Mouse (Mus musculus) monocyte, adult 59 days (primary cell): Measurements from ENCODE around the gene Itga3. TPM values are rescaled to one million over a fixed set of nuclear protein-coding genes. Genes with fewer than 3 reads are reported as not detected.

Experiments
- total RNA-seq, 2 experiments: library from RNA; stranded (reverse); gene quantifications; one replicate each; pipeline ENCODE4 v1.2.4; 2023

The Itga3 gene
- 1 to 10 TPM in 1 of 2 experiments, under 1 TPM in 1; 0.58 to 1.8 TPM for total RNA-seq

GRCm38 (mm10) chr11:95076536-95077111 is at the start of gene Itga3:
Gene Itga3 (minus strand): TSS chr11:95076801.

GRCm38 (mm10) chr11:95119990-95120632 is 43.5 kb upstream of the Itga3 start, which contains the start of gene Dlx3:
Gene Dlx3 (plus strand): TSS chr11:95120119.

GRCm38 (mm10) chr11:95041139-95041609 is 35.4 kb downstream of the Itga3 start, which contains the start of gene Pdk2:
Gene Pdk2 (minus strand): TSS chr11:95041354.

GRCm38 (mm10) chr11:95009629-95010014 is 67.0 kb downstream of the Itga3 start, which contains the start of gene Samd14:
Gene Samd14 (plus strand): TSS chr11:95009879.

Other genes starting within 250 kb of the Itga3 start
- gene Col1a1, start 140.6 kb downstream of the Itga3 start, total RNA-seq = 1 to 10 TPM in 1 of 2 experiments, under 1 TPM in 1; 0.73 to 2.6 TPM
- not detected for gene Hils1, start 109.2 kb downstream of the Itga3 start, total RNA-seq
- gene Sgca, start 100.5 kb downstream of the Itga3 start, total RNA-seq = not detected
- gene Ppp1r9b, start 85.8 kb downstream of the Itga3 start, total RNA-seq = 100 to 1,000 TPM; 249 to 261 TPM
- gene Samd14, start 66.9 kb downstream of the Itga3 start, total RNA-seq = not detected
- gene Pdk2, start 35.4 kb downstream of the Itga3 start, total RNA-seq = 10 to 100 TPM; 11.1 to 12.8 TPM
- not detected for gene Dlx3, start 43.3 kb upstream of the Itga3 start, total RNA-seq
- gene Dlx4, start 69.5 kb upstream of the Itga3 start, total RNA-seq = not detected
- gene Tac4, start 184.7 kb upstream of the Itga3 start, total RNA-seq = not detected
- gene Kat7, start 233.4 kb upstream of the Itga3 start, total RNA-seq = 100 to 1,000 TPM; 107 to 109 TPM